Mouse (Mus musculus) leukemia stem cell, adult 10-12 weeks (primary cell): Measurements from ENCODE around the gene Gpr179. TPM values are rescaled to one million over a fixed set of nuclear protein-coding genes. Genes with fewer than 3 reads are reported as not detected.

Source experiments
- polyA plus RNA-seq: library from polyadenylated mRNA; stranded (reverse); fragments of >175 nt; gene quantifications from 2 replicates; pipeline ENCODE4 v1.2.3, GENCODE M21; 2012; ENCODE audit warnings: low replicate concordance

Gene Gpr179
- polyA plus RNA-seq, result 0.06 and 0.09 TPM in 2 replicates

DNA sequence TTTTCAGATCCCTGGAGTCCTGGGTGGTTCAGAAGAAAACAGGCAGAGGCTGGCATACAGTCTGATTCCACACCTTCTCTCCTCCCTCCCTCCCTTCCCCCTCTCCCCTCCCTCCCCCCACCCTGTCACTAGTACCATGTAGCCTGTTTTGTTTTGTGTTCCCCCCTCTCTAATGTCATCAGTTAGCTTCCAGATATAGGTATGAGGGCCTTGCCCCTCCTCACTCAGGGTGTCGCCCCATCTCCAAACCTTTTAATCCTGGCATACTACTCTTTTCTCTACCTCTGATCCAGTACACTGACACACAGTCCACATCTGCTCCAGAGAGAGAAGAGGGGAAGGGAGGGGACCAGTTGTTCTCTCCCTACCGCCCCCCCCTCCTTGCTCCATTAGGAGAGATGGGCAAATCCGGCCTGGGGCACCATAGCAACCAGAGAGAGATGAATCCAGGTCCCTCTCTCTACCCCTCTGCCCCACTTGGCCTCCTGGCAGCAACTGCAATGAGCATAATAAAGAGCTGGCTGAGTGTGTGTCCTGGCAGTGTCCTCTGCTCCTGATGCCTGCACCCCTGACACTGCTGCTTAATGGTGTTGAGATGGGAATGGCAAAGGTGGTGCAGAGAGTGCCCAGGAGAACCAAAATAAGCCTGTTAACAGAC lies at the start of gene Gpr179:
Gene Gpr179, minus strand, starts transcription at position 51 of the 658 bp plus-strand sequence.

DNA sequence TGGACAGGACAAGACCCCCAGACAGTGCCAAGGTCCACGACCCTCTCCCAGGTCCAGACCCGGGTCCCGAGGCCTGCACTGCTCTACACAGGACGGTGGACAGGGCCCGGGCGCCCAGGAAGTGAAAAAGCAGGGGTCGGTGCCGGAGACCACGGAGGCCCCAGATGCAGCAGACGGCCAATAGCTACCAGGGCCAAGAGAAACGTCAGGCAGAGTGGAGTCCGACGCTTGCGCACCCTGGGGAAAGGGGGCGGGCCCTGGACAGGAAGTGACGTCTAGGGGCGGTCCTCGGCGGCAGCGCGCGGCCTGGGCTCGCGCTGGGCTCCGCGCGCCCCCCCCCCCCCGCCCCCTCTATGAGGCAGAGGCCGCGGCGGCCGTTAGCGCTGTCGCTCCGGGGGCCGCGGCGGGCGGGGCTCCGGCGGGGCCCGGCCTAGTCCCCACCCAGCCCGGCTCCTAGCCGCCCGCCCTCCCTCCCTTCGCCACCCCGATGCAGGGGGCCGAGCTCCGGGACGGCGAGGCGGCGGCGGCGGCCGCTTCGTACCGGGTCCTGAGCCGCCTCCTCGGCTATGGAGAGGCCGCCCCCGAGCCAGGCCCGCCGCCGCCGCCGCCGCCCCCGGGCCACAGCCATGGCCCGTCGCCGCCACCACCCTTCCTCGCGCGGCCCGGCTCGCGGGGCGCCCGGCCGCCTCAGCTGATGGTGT lies 10.2 kb upstream of the Gpr179 start, which contains the start of gene Socs7:
Gene Socs7, plus strand, starts transcription at position 604 of the 701 bp plus-strand sequence.

DNA sequence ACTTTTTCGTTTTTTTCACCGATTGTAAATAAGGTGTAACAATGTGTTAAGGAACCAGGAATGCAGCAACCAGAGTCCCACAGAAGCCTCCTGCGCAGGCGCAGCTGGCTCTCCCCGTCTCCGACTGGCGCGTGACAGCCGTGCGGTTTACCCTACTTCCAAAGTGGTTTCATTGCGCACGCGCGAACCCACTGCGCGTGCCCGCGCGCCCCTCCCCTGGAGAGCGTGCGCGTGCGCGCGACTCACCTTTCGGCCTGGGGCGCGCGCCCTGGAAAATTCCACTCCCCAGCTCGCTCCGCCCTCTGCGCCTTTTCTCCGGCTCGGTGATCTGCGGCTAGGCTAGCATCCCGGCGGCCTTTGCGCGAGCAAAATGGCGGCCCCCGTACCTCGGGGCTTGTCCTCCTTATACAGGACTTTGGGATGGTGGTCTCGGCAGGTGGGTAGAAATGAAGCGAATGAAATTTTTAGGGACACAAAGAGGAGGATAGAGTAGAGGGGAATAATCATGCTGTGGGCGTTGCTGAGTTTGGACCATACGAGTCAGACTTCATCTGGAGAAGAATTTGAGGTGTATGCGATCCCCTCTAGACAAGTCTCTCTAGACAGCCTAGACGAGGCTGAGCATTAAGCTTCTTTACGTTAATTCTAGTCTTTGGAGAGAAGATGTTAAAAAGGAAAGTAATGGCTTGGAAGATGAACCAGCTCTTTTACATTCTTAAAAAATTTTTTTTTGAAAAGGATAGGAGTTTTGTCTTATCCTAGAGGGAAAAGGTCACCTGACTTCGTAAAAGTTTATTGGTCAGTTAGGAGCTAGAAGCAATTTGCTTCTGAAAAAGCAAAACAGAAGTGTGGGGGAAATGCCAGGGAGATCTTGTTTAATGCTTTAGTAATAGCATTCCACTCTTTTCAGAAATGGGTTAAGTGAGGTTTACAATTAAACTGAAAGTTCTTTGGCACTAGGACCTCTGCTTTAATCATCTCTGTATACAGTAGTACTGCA lies 36.1 kb downstream of the Gpr179 start, which contains the start of gene Mrpl45:
Gene Mrpl45, plus strand, starts transcription at position 213 of the 1,000 bp plus-strand sequence.

Other genes with a start within 250 kb of the Gpr179 start
- 4.4 and 13.3 TPM in 2 replicates for gene Tbx21, start 236.7 kb downstream of the Gpr179 start, polyA plus RNA-seq
- 13.8 and 20.3 TPM in 2 replicates for gene Tbkbp1, start 200.6 kb downstream of the Gpr179 start, polyA plus RNA-seq
- 34.2 and 43.7 TPM in 2 replicates for gene Kpnb1, start 164.2 kb downstream of the Gpr179 start, polyA plus RNA-seq
- gene Npepps, start 71.4 kb downstream of the Gpr179 start, polyA plus RNA-seq, result 34.9 and 36.2 TPM in 2 replicates
- 4.7 and 6.5 TPM in 2 replicates for gene Mrpl45, start 36.4 kb downstream of the Gpr179 start, polyA plus RNA-seq
- 12.1 and 14.7 TPM in 2 replicates for gene Socs7, start 10.5 kb upstream of the Gpr179 start, polyA plus RNA-seq
- gene Arhgap23, start 63.5 kb upstream of the Gpr179 start, polyA plus RNA-seq, result 169 and 225 TPM in 2 replicates
- not detected in 2 replicates for gene 4933428G20Rik, start 148.3 kb upstream of the Gpr179 start, polyA plus RNA-seq
- 0.05 and 0.17 TPM in 2 replicates for gene Srcin1, start 224.1 kb upstream of the Gpr179 start, polyA plus RNA-seq